In genomic region chr4:119104847-119105246, GRCm38 (mm10) we compare ENCODE assay signal across 11 mouse cellular contexts. TPM values are rescaled to one million over a fixed set of nuclear protein-coding genes. Genes with fewer than 3 reads are reported as not detected.
DNase-seq lines count a peak whose midpoint lies in the region; ATAC-seq lines count a peak whose summit lies in the region.
"Had no signal": no experiment of that assay in that cellular context is flagged by ENCODE, and none has a peak within 500 bp of the region (broad histone marks: within the 10 kb centered on the region; RNA-seq: fewer than 3 reads in every experiment).

No protein-coding gene starts in this region.

- 46% methylated on average over 4 of the region's 4 CpGs for WGBS in heart, embryonic 11.5 days (ENCODE audit: insufficient replicate concordance)
- WGBS in liver, embryonic 11.5 days: 42% methylated on average over 4 of the region's 4 CpGs

- no peaks in the 10 kb centered on the region for H3K27me3 ChIP-seq in heart, embryonic 11.5 days (ENCODE audit: control insufficient read depth, insufficient read depth, low read length)
- H3K27me3 ChIP-seq in liver, embryonic 11.5 days (replicated peaks; ENCODE audit: control insufficient read depth, insufficient read depth, low read length): no peaks in the 10 kb centered on the region

- H3K9ac ChIP-seq in heart, embryonic 11.5 days (ENCODE audit: low read depth, low read length): peak overlapping the region; percentile 72
- peak overlapping the region; percentile 55 for H3K9ac ChIP-seq in liver, embryonic 11.5 days (ENCODE audit: low read depth, low read length)

- peak overlapping the region; percentile 76 for H3K27ac ChIP-seq in heart, embryonic 11.5 days (ENCODE audit: low read depth, low read length)
- H3K27ac ChIP-seq in liver, embryonic 11.5 days (ENCODE audit: low read depth, low read length): peak overlapping the region; percentile 86

- H3K4me1 ChIP-seq in heart, embryonic 11.5 days (ENCODE audit: control insufficient read depth, insufficient read depth, low read length): peaks cover 23% of the 10 kb centered on the region; the same call in 1 of the 2 replicates
- peaks cover 35% of the 10 kb centered on the region for H3K4me1 ChIP-seq in liver, embryonic 11.5 days (replicated peaks; ENCODE audit: control insufficient read depth, insufficient read depth, low read length)

- no peak for DNase-seq in heart, postnatal 14 days
- peak; percentile 66 for DNase-seq in 3134 (ENCODE audit: extremely low read depth, insufficient read length, low spot score)
- peak; percentile 66 for DNase-seq in c-Kit-positive CD71-positive TER-119-positive erythroid progenitor cells, embryonic 14.5 days (ENCODE audit: low spot score)
- no peak for DNase-seq in liver, embryonic 11.5 days (ENCODE audit: low spot score)
- DNase-seq in kidney, postnatal 10 days: no peak
- DNase-seq in adrenal gland, postnatal 4 days (ENCODE audit: low spot score in 2 of 2): no peak
- DNase-seq: heart, postnatal 10 days; layer of hippocampus, postnatal 36 days had no signal

- H3K36me3 ChIP-seq in heart, embryonic 11.5 days (ENCODE audit: control insufficient read depth, insufficient read depth, low read length): no peaks in the 10 kb centered on the region
- no peaks in the 10 kb centered on the region for H3K36me3 ChIP-seq in liver, embryonic 11.5 days (ENCODE audit: control insufficient read depth, insufficient read depth, low read length)

- ATAC-seq in heart, embryonic 11.5 days (replicated peaks; ENCODE audit: insufficient number of reproducible peaks, low FRiP score, low TSS enrichment): no peak
- ATAC-seq in liver, embryonic 11.5 days (replicated peaks; ENCODE audit: low FRiP score): no peak
- ATAC-seq in granulocyte monocyte progenitor cell, adult 5-6 weeks (replicated peaks; ENCODE audit: poor library complexity, severe bottlenecking): no peak
- ATAC-seq: forebrain, embryonic 14.5 days had no signal

- intact Hi-C loops in heart, postnatal 14 days (cut with DNase I): no loop called here

- no peaks in the 10 kb centered on the region for H3K9me3 ChIP-seq in heart, embryonic 11.5 days (replicated peaks; ENCODE audit: control insufficient read depth, low read length)
- H3K9me3 ChIP-seq in liver, embryonic 11.5 days (ENCODE audit: control insufficient read depth, low read length): no peaks in the 10 kb centered on the region

- H3K4me2 ChIP-seq in heart, embryonic 11.5 days: peak overlapping the region; percentile 68
- H3K4me2 ChIP-seq in liver, embryonic 11.5 days: peak overlapping the region; percentile 70

- H3K4me3 ChIP-seq in heart, embryonic 11.5 days (ENCODE audit: low read depth, low read length): peak overlapping the region; percentile 39; the same call in 1 of the 2 replicates
- H3K4me3 ChIP-seq in liver, embryonic 11.5 days (ENCODE audit: low read depth, low read length): peak overlapping the region; percentile 39; the same call in 1 of the 2 replicates

RNA-seq across cellular contexts. Expression of gene Slc2a1, which starts 3.7 kb away (rescaled TPM):
- polyA plus RNA-seq in heart, embryonic 11.5 days (2014; fragmentation: Nextera tagmentation; extraction: Ambion mirVana): 426 and 446 TPM in 2 replicates
- 1 to 10 TPM; 6.2 to 8.5 TPM for total RNA-seq in heart, postnatal 14 days (2021)
- polyA plus RNA-seq in liver, embryonic 11.5 days (2014; fragmentation: Nextera tagmentation; extraction: Ambion mirVana): 150 and 153 TPM in 2 replicates
- total RNA-seq in granulocyte monocyte progenitor cell, adult 5-6 weeks (2014; fragmentation: Nextera tagmentation): 9.0 and 10.2 TPM in 2 replicates
- 6.5 and 12.4 TPM in 2 replicates for total RNA-seq in granulocyte monocyte progenitor cell, adult 5-6 weeks (2017)
- total RNA-seq in adrenal gland, postnatal 4 days (2021): 10 to 100 TPM; 13.0 to 15.5 TPM

Comparison
In these comparisons a context has a peak if more than half of its experiments do, and no peak if none do; other contexts are left out.
1. DNase-seq: peak in 3134 (single experiment) and c-Kit-positive CD71-positive TER-119-positive erythroid progenitor cells, embryonic 14.5 days (single experiment); none in heart, postnatal 14 days (0 of 2), liver, embryonic 11.5 days (single experiment), kidney, postnatal 10 days (single experiment) and adrenal gland, postnatal 4 days (0 of 2).